Mouse (Mus musculus): ENCODE results near the gene Gjb6.

- TF ChIP-seq CTCF (IDR thresholded peaks at IDR 0.05; ENCODE audit: control insufficient read depth, insufficient read depth, insufficient read length), result no peak
- no peak for TF ChIP-seq MYOD1 (IDR thresholded peaks at IDR 0.05; ENCODE audit: control insufficient read depth, insufficient read length, low read depth)
Observed at GRCm38 (mm10) chr14:57122295-57122694, 11.1 kb downstream of the Gjb6 start.
